ENCODE assay signal across 15 mouse cellular contexts in genomic region chr8:127553582-127553981, GRCm38 (mm10).
DNase-seq lines count a peak whose midpoint lies in the region; ATAC-seq lines count a peak whose summit lies in the region.
"Had no signal": no experiment of that assay in that cellular context is flagged by ENCODE, and none has a peak within 500 bp of the region (broad histone marks: within the 10 kb centered on the region; RNA-seq: fewer than 3 reads in every experiment).

No protein-coding gene starts in this region.

- WGBS in limb, embryonic 13.5 days: 30% methylated on average over 5 of the region's 5 CpGs

- intact Hi-C loops in heart, postnatal 25 days (cut with DNase I): no loop called here

- peaks cover 38% of the 10 kb centered on the region for H3K4me1 ChIP-seq in limb, embryonic 13.5 days

- H3K4me3 ChIP-seq in limb, embryonic 13.5 days: no peak overlapping the region
- H3K4me3 ChIP-seq: heart, embryonic 15.5 days; intestine, embryonic 15.5 days had no signal

- H3K27me3 ChIP-seq in limb, embryonic 13.5 days: peaks cover 5% of the 10 kb centered on the region; the same call in 1 of the 2 replicates
- H3K27me3 ChIP-seq: heart, embryonic 15.5 days; intestine, embryonic 15.5 days had no signal

- peak; percentile 39 for DNase-seq in heart, adult 11 months
- DNase-seq in heart, postnatal 25 days (ENCODE audit: low spot score): no peak
- DNase-seq in NIH3T3 (ENCODE audit: low read depth) (peak; percentile 82), adipocyte (ENCODE audit: low spot score) (no peak)
- DNase-seq in forelimb bud, embryonic 11.5 days (ENCODE audit: low read depth, low spot score): peak; percentile 61
- no peak for DNase-seq in urinary bladder, postnatal 14 days (ENCODE audit: low spot score)
- DNase-seq in thymus, postnatal 10 days (ENCODE audit: low spot score in 2 of 2): no peak
- DNase-seq: B cell, adult 2 months; cerebellum, adult 18-20 months; lung, postnatal 14 days; right cerebral cortex, postnatal 14 days; thymus, adult 2 months had no signal

- H3K4me2 ChIP-seq in limb, embryonic 13.5 days (replicated peaks): peak overlapping the region; percentile 34
- H3K4me2 ChIP-seq: heart, embryonic 15.5 days; intestine, embryonic 15.5 days had no signal

- H3K9me3 ChIP-seq in limb, embryonic 13.5 days: no peaks in the 10 kb centered on the region
- H3K9me3 ChIP-seq: heart, embryonic 15.5 days; intestine, embryonic 15.5 days had no signal

- H3K9ac ChIP-seq in limb, embryonic 13.5 days: no peak overlapping the region
- H3K9ac ChIP-seq: heart, embryonic 15.5 days; intestine, embryonic 15.5 days had no signal

- H3K36me3 ChIP-seq in limb, embryonic 13.5 days: no peaks in the 10 kb centered on the region
- H3K36me3 ChIP-seq: heart, embryonic 15.5 days; intestine, embryonic 15.5 days had no signal

- ATAC-seq in limb, embryonic 13.5 days (ENCODE audit: low FRiP score, low read depth): 0 out of 2 replicates have a peak, but pooled peaks have one; percentile 30
- ATAC-seq: intestine, embryonic 15.5 days had no signal

- H3K27ac ChIP-seq in limb, embryonic 13.5 days: no peak overlapping the region
- H3K27ac ChIP-seq: heart, embryonic 15.5 days; intestine, embryonic 15.5 days had no signal

Comparison
In these comparisons a context has a peak if more than half of its experiments do, and no peak if none do; other contexts are left out.
1. DNase-seq: peak in heart, adult 11 months (single experiment), NIH3T3 (single experiment) and forelimb bud, embryonic 11.5 days (single experiment); none in heart, postnatal 25 days (single experiment), urinary bladder, postnatal 14 days (single experiment), thymus, postnatal 10 days (0 of 2) and adipocyte (single experiment).